In genomic region chrX:136666281-136666706, GRCm38 (mm10) we compare ENCODE assay signal across 7 mouse cellular contexts. TPM values are rescaled to one million over a fixed set of nuclear protein-coding genes. Genes with fewer than 3 reads are reported as not detected.
DNase-seq lines count a peak whose midpoint lies in the region; ATAC-seq and TF ChIP-seq lines count a peak whose summit lies in the region.

No protein-coding gene starts in this region.

- ATAC-seq in embryonic facial prominence, embryonic 12.5 days (ENCODE audit: insufficient number of reproducible peaks, insufficient read depth, low FRiP score, low TSS enrichment) = 0 out of 2 replicates have a peak, but pooled peaks have one; percentile 74
- peak; percentile 95 for ATAC-seq in hindbrain, embryonic 16.5 days
- no peak for ATAC-seq in liver, embryonic 12.5 days

- no peak overlapping the region for H3K27ac ChIP-seq in ES-Bruce4 (ENCODE audit: insufficient read depth, low read length)
- H3K27ac ChIP-seq in embryonic facial prominence, embryonic 12.5 days = no peak overlapping the region
- peak overlapping the region; percentile 41; the same call in 1 of the 2 replicates for H3K27ac ChIP-seq in hindbrain, embryonic 16.5 days (ENCODE audit: low read depth, low read length)
- H3K27ac ChIP-seq in liver, embryonic 12.5 days = no peak overlapping the region
- H3K27ac ChIP-seq in thymus, adult 2 months (ENCODE audit: control insufficient read depth, insufficient read depth, low read length) = no peak overlapping the region

- H3K4me3 ChIP-seq in ES-Bruce4 (ENCODE audit: low read depth, low read length) = peak overlapping the region; percentile 60
- peak overlapping the region; percentile 45 for H3K4me3 ChIP-seq in embryonic facial prominence, embryonic 12.5 days
- H3K4me3 ChIP-seq in hindbrain, embryonic 16.5 days (ENCODE audit: low read length) = peak overlapping the region; percentile 42
- peak overlapping the region; percentile 27 for H3K4me3 ChIP-seq in liver, embryonic 12.5 days
- no peak overlapping the region for H3K4me3 ChIP-seq in thymus, adult 2 months (ENCODE audit: control insufficient read depth, insufficient read depth, low read length)

- TF ChIP-seq POLR2A in ES-Bruce4 (IDR thresholded peaks at IDR 0.05; ENCODE audit: insufficient read depth, low read length) = no peak
- no peak for TF ChIP-seq POLR2A in thymus, adult 2 months (IDR thresholded peaks at IDR 0.05; ENCODE audit: control insufficient read depth, extremely low read depth, insufficient read depth, low read length, poor library complexity)

- 43% methylated on average over 10 of the region's 20 CpGs for WGBS in embryonic facial prominence, embryonic 12.5 days
- WGBS in hindbrain, embryonic 16.5 days = 11% methylated on average over 18 of the region's 20 CpGs
- 18% methylated on average over 8 of the region's 20 CpGs for WGBS in liver, embryonic 12.5 days (ENCODE audit: insufficient replicate concordance)
- 5% methylated on average over 18 of the region's 20 CpGs for WGBS in thymus, adult 2 months

- no peaks in the 10 kb centered on the region for H3K27me3 ChIP-seq in ES-Bruce4 (ENCODE audit: control insufficient read depth, insufficient read depth, low read length, poor library complexity, severe bottlenecking)
- H3K27me3 ChIP-seq in embryonic facial prominence, embryonic 12.5 days = peaks cover 6% of the 10 kb centered on the region; the same call in 1 of the 2 replicates
- H3K27me3 ChIP-seq in hindbrain, embryonic 16.5 days (replicated peaks; ENCODE audit: control insufficient read depth, insufficient read depth, low read length) = no peaks in the 10 kb centered on the region
- peaks cover 25% of the 10 kb centered on the region for H3K27me3 ChIP-seq in liver, embryonic 12.5 days (replicated peaks)
- H3K27me3 ChIP-seq in thymus, adult 2 months (ENCODE audit: control insufficient read depth, insufficient read depth, low read length) = no peaks in the 10 kb centered on the region

- H3K9me3 ChIP-seq in ES-Bruce4 (replicated peaks; ENCODE audit: control insufficient read depth, insufficient read depth, low read length, poor library complexity, severe bottlenecking) = no peaks in the 10 kb centered on the region
- H3K9me3 ChIP-seq in embryonic facial prominence, embryonic 12.5 days = no peaks in the 10 kb centered on the region
- no peaks in the 10 kb centered on the region for H3K9me3 ChIP-seq in hindbrain, embryonic 16.5 days (ENCODE audit: control insufficient read depth, low read length)
- no peaks in the 10 kb centered on the region for H3K9me3 ChIP-seq in liver, embryonic 12.5 days (replicated peaks)

- TF ChIP-seq EP300 in ES-Bruce4 (IDR thresholded peaks at IDR 0.05; ENCODE audit: insufficient read depth, low read depth, low read length) = no peak

- peak; percentile 7 for DNase-seq in ZHBTc4 (ENCODE audit: low read depth, low spot score)
- peak; percentile 18 for DNase-seq in retina, embryonic 14.5 days (ENCODE audit: low spot score)
- no peak for DNase-seq in thymus, adult 2 months

- H3K4me2 ChIP-seq in embryonic facial prominence, embryonic 12.5 days (replicated peaks) = peak overlapping the region; percentile 63
- H3K4me2 ChIP-seq in hindbrain, embryonic 16.5 days (ENCODE audit: low read length) = peak overlapping the region; percentile 53
- peak overlapping the region; percentile 46 for H3K4me2 ChIP-seq in liver, embryonic 12.5 days

- H3K36me3 ChIP-seq in ES-Bruce4 (ENCODE audit: control insufficient read depth, insufficient read depth, low read length, poor library complexity, severe bottlenecking) = no peaks in the 10 kb centered on the region
- no peaks in the 10 kb centered on the region for H3K36me3 ChIP-seq in embryonic facial prominence, embryonic 12.5 days
- no peaks in the 10 kb centered on the region for H3K36me3 ChIP-seq in hindbrain, embryonic 16.5 days (ENCODE audit: control insufficient read depth, insufficient read depth, low read length)
- H3K36me3 ChIP-seq in liver, embryonic 12.5 days = no peaks in the 10 kb centered on the region
- no peaks in the 10 kb centered on the region for H3K36me3 ChIP-seq in thymus, adult 2 months (ENCODE audit: control insufficient read depth, insufficient read depth, low read length)

- no peak overlapping the region for H3K9ac ChIP-seq in ES-Bruce4 (ENCODE audit: low read depth, poor library complexity, severe bottlenecking)
- peak overlapping the region; percentile 52 for H3K9ac ChIP-seq in embryonic facial prominence, embryonic 12.5 days
- peak overlapping the region; percentile 66 for H3K9ac ChIP-seq in hindbrain, embryonic 16.5 days (ENCODE audit: low read depth, low read length)
- no peak overlapping the region for H3K9ac ChIP-seq in liver, embryonic 12.5 days

- no peak for TF ChIP-seq CTCF in ES-Bruce4 (IDR thresholded peaks at IDR 0.05; ENCODE audit: low read depth, low read length)
- TF ChIP-seq CTCF in thymus, adult 2 months (IDR thresholded peaks at IDR 0.05; ENCODE audit: borderline replicate concordance, control insufficient read depth, extremely low read depth, insufficient read depth, low read length, poor library complexity) = no peak

- no peaks in the 10 kb centered on the region for H3K4me1 ChIP-seq in ES-Bruce4 (ENCODE audit: control insufficient read depth, insufficient read depth, low read length)
- H3K4me1 ChIP-seq in embryonic facial prominence, embryonic 12.5 days = no peaks in the 10 kb centered on the region
- no peaks in the 10 kb centered on the region for H3K4me1 ChIP-seq in hindbrain, embryonic 16.5 days (ENCODE audit: control insufficient read depth, insufficient read depth, low read depth, low read length)
- no peaks in the 10 kb centered on the region for H3K4me1 ChIP-seq in liver, embryonic 12.5 days
- H3K4me1 ChIP-seq in thymus, adult 2 months (replicated peaks; ENCODE audit: control insufficient read depth, insufficient read depth, low read length) = no peaks in the 10 kb centered on the region

RNA-seq across cellular contexts. Expression of gene Tceal1, which starts 41.5 kb away (rescaled TPM):
- polyA plus RNA-seq in ES-Bruce4 (2011; ENCODE audit: insufficient read depth, insufficient read length, low read depth, missing spikeins) = 2.4 and 3.1 TPM in 2 replicates
- polyA plus RNA-seq in embryonic facial prominence, embryonic 12.5 days (2016; fragmentation: Nextera tagmentation; extraction: Ambion mirVana) = 11.0 and 11.6 TPM in 2 replicates
- 23.2 and 27.7 TPM in 2 replicates for polyA plus RNA-seq in hindbrain, embryonic 16.5 days (2015; fragmentation: Nextera tagmentation; extraction: Ambion mirVana)
- polyA plus RNA-seq in liver, embryonic 12.5 days (2016; fragmentation: Nextera tagmentation; extraction: Ambion mirVana) = 1.0 and 1.4 TPM in 2 replicates
- 0.06 and 0.18 TPM in 2 replicates for polyA plus RNA-seq in thymus, adult 2 months (2012; rRNA removed)

Comparison
In these comparisons a context has a peak if more than half of its experiments do, and no peak if none do; other contexts are left out.
1. H3K9ac ChIP-seq: peak in embryonic facial prominence, embryonic 12.5 days (single experiment) and hindbrain, embryonic 16.5 days (single experiment); none in ES-Bruce4 (single experiment) and liver, embryonic 12.5 days (single experiment).
2. Peak in every context shown above with its lines, with median percentiles within 50 percentile points of each other: H3K4me2 ChIP-seq.